Mouse (Mus musculus) hindbrain, embryonic 16.5 days (tissue): ENCODE measurements around the gene Mcam. TPM values are rescaled to one million over a fixed set of nuclear protein-coding genes. Genes with fewer than 3 reads are reported as not detected.

Experiments used
- ATAC-seq: fragments of 200-750 bp; cut with Nextera tagmentation; 2 replicates; pipeline ENCODE4 v1.8.0; 2017; ENCODE audit warnings: moderate TSS enrichment, moderate library complexity
- H3K27ac ChIP-seq: fragments of 300-500 bp; sonication (generic); 2 replicates; pipeline ENCODE4 v1.5.1; 2014; ENCODE audit warnings: low read depth, mild to moderate bottlenecking, control low read depth, low read length, moderate library complexity
- H3K27me3 ChIP-seq: fragments of 300-500 bp; sonication (generic); replicated peaks from 2 replicates; pipeline ENCODE4 v1.6.1; 2014; ENCODE audit warnings: low read length; ENCODE audit not compliant: control insufficient read depth, insufficient read depth
- H3K36me3 ChIP-seq: fragments of 300-500 bp; sonication (generic); 2 replicates; pipeline ENCODE4 v1.6.1; 2014; ENCODE audit warnings: mild to moderate bottlenecking, low read length, moderate library complexity, mixed read lengths; ENCODE audit not compliant: control insufficient read depth, insufficient read depth
- H3K4me1 ChIP-seq: fragments of 300-500 bp; sonication (generic); 2 replicates; pipeline ENCODE4 v1.6.1; 2014; ENCODE audit warnings: low read depth, low read length; ENCODE audit not compliant: control insufficient read depth, insufficient read depth
- H3K4me2 ChIP-seq: fragments of 300-500 bp; sonication (generic); 2 replicates; pipeline ENCODE4 v1.6.1; 2014; ENCODE audit warnings: mild to moderate bottlenecking, low read length, control low read depth, moderate library complexity
- H3K4me3 ChIP-seq: fragments of 300-500 bp; sonication (generic); 2 replicates; pipeline ENCODE4 v1.5.1; 2014; ENCODE audit warnings: mild to moderate bottlenecking, low read length, control low read depth, moderate library complexity
- H3K9ac ChIP-seq: fragments of 300-500 bp; sonication (generic); 2 replicates; pipeline ENCODE4 v1.6.1; 2014; ENCODE audit warnings: low read depth, mild to moderate bottlenecking, control low read depth, low read length, moderate library complexity
- H3K9me3 ChIP-seq: fragments of 300-500 bp; sonication (generic); 2 replicates; pipeline ENCODE4 v1.6.1; 2014; ENCODE audit warnings: mild to moderate bottlenecking, low read length, moderate library complexity; ENCODE audit not compliant: control insufficient read depth
- WGBS: fragments of 180-500 bp; shearing (Covaris S2); extraction: QIAGEN DNeasy Blood & Tissue Kit; methylation state at CpG from one replicate; pipeline ENCODE4 v1.1.7; 2014; 5-methylcytosine and 5-hydroxymethylcytosine counted together
- polyA plus RNA-seq: library from polyadenylated mRNA; unstranded; fragments of >200 nt; fragmentation: Nextera tagmentation; extraction: Ambion mirVana; gene quantifications from 2 replicates; pipeline ENCODE4 v1.2.1, GENCODE M21; 2015

Gene Mcam
- polyA plus RNA-seq, 1 experiment from 2014 or later = 12.3 TPM

GRCm38 (mm10) chr9:44130034-44130433 lies 4.2 kb upstream of the Mcam start:
- Histone ChIP-seq H3K9me3 (no peaks in the 10 kb centered on the region), H3K4me2 (peak overlapping the region; percentile 61), H3K9ac (peak overlapping the region; percentile 57), H3K4me1 (peaks cover 33% of the 10 kb centered on the region), H3K27ac (peak overlapping the region; percentile 14; the same call in 1 of the 2 replicates), H3K36me3 (no peaks in the 10 kb centered on the region), H3K27me3 (peaks cover 19% of the 10 kb centered on the region), H3K4me3 (peak overlapping the region; percentile 34)
- WGBS = 0% methylated on average over 27 of the region's 27 CpGs
- ATAC-seq = no peak

GRCm38 (mm10) chr9:44130581-44131275 lies 3.5 kb upstream of the Mcam start:
- Histone ChIP-seq H3K4me1 (peaks cover 40% of the 10 kb centered on the region), H3K9me3 (no peaks in the 10 kb centered on the region), H3K4me2 (peak overlapping the region; percentile 61), H3K9ac (peak overlapping the region; percentile 57), H3K27ac (no peak overlapping the region), H3K27me3 (peaks cover 22% of the 10 kb centered on the region), H3K4me3 (no peak overlapping the region; the same call in 1 of the 2 replicates), H3K36me3 (no peaks in the 10 kb centered on the region)
- WGBS = 16% methylated on average over 19 of the region's 19 CpGs
- ATAC-seq = no peak

GRCm38 (mm10) chr9:44131276-44131590 lies 3.0 kb upstream of the Mcam start:
- Histone ChIP-seq H3K9me3 (no peaks in the 10 kb centered on the region), H3K27ac (no peak overlapping the region), H3K36me3 (no peaks in the 10 kb centered on the region), H3K4me2 (no peak overlapping the region), H3K4me3 (no peak overlapping the region), H3K4me1 (peaks cover 42% of the 10 kb centered on the region), H3K27me3 (peaks cover 25% of the 10 kb centered on the region), H3K9ac (no peak overlapping the region)
- 44% methylated on average over 7 of the region's 7 CpGs for WGBS
- ATAC-seq = no peak

DNA sequence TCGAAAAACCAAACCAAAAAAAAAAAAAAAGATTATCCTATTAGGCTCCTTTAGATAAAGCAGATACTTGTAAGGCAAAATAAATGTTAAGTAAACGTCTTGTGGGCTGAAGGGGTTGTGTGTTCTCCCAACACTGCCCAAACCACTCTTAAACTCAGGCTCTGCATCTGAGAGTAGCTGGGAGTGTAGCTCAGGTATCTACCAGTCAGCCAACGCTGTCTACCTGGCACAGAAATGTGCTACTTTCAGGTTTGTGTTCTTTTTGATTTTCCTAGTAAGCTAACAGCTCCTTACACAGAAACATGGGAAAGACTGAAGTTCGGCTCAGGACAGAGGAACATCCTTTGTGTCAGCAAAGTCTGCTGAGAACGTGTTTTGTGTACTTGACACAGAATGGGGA lies 2.1 kb upstream of the Mcam start:
- WGBS = 70% methylated on average over 5 of the region's 5 CpGs
- Histone ChIP-seq H3K27ac (no peak overlapping the region), H3K27me3 (peaks cover 28% of the 10 kb centered on the region), H3K4me1 (peaks cover 39% of the 10 kb centered on the region), H3K36me3 (no peaks in the 10 kb centered on the region), H3K9ac (no peak overlapping the region), H3K9me3 (no peaks in the 10 kb centered on the region), H3K4me2 (no peak overlapping the region), H3K4me3 (no peak overlapping the region)
- ATAC-seq = no peak

DNA sequence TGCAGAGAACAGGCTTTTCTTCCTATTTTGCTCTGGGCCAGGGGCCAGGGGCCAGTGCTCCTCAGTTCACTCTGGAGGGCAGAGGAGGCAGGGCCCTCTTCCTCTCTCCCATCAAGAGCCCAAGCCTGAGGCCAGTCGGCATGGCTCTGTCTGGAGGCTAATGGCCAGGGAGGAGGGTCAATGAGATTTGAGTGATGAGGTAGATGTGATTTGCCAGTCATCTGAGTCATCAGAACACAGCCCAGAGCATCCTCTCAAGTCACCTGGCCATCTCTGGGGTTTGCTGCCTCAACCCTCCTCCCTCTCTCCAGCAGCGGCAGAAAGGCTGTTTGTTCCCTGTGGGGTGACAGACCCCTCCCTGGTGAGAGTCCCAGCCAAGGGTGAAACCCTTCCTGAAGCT lies 982 bp upstream of the Mcam start:
- H3K4me3 ChIP-seq = no peak overlapping the region
- H3K27ac ChIP-seq = no peak overlapping the region
- no peaks in the 10 kb centered on the region for H3K9me3 ChIP-seq
- H3K36me3 ChIP-seq = no peaks in the 10 kb centered on the region
- H3K4me1 ChIP-seq = peaks cover 39% of the 10 kb centered on the region
- 15% methylated on average over 2 of the region's 2 CpGs for WGBS
- H3K9ac ChIP-seq = no peak overlapping the region
- no peak for ATAC-seq
- peaks cover 28% of the 10 kb centered on the region for H3K27me3 ChIP-seq
- H3K4me2 ChIP-seq = no peak overlapping the region; the same call in 1 of the 2 replicates

- peaks cover 28% of the 10 kb centered on the region for H3K27me3 ChIP-seq
- WGBS = 2% methylated on average over 35 of the region's 49 CpGs
- H3K4me2 ChIP-seq = peak overlapping the region; percentile 88
- peak overlapping the region; percentile 47 for H3K4me3 ChIP-seq
- H3K4me1 ChIP-seq = peaks cover 36% of the 10 kb centered on the region
- H3K9me3 ChIP-seq = no peaks in the 10 kb centered on the region
- no peaks in the 10 kb centered on the region for H3K36me3 ChIP-seq
- H3K27ac ChIP-seq = peak overlapping the region; percentile 46
- peak overlapping the region; percentile 61 for H3K9ac ChIP-seq
- ATAC-seq = peak; percentile 18
These were observed 822 bp downstream of the Mcam start for GRCm38 (mm10) chr9:44134851-44135730.

GRCm38 (mm10) chr9:44135731-44136411 lies 1.6 kb downstream of the Mcam start:
- Histone ChIP-seq H3K4me1 (peaks cover 30% of the 10 kb centered on the region), H3K4me3 (peak overlapping the region; percentile 47), H3K4me2 (peak overlapping the region; percentile 88), H3K27me3 (peaks cover 28% of the 10 kb centered on the region), H3K27ac (peak overlapping the region; percentile 46), H3K9me3 (no peaks in the 10 kb centered on the region), H3K36me3 (no peaks in the 10 kb centered on the region), H3K9ac (no peak overlapping the region)
- 43% methylated on average over 7 of the region's 7 CpGs for WGBS
- ATAC-seq = no peak

GRCm38 (mm10) chr9:44137846-44138245 lies 3.6 kb downstream of the Mcam start:
- no peak overlapping the region for H3K4me3 ChIP-seq
- WGBS = 74% methylated on average over 4 of the region's 4 CpGs
- H3K27me3 ChIP-seq = peaks cover 21% of the 10 kb centered on the region
- H3K36me3 ChIP-seq = no peaks in the 10 kb centered on the region; the same call in 1 of the 2 replicates
- no peaks in the 10 kb centered on the region for H3K9me3 ChIP-seq
- H3K4me2 ChIP-seq = no peak overlapping the region
- H3K9ac ChIP-seq = no peak overlapping the region
- H3K27ac ChIP-seq = no peak overlapping the region
- no peak for ATAC-seq
- H3K4me1 ChIP-seq = peaks cover 30% of the 10 kb centered on the region

DNA sequence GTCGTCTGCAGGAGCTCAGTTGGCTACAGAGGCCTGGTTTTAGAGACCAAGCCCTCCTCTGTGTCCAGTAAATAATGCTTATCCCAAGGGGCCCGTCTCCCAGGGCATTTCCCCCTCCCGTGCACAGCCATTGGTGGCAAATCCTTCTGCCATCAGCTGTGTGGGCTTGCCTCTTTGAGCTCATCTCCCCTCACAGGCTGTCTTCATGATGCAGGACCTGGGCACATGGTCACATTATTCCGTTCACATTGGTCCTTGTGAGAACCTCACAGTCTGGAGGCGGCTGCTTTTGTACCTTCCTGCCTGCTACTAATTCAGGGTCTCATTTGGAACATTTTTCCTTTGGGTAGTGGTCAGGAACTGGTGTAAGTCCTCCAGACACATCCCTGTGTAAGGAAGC lies 7.7 kb downstream of the Mcam start:
- H3K27me3 ChIP-seq = no peaks in the 10 kb centered on the region
- no peaks in the 10 kb centered on the region for H3K9me3 ChIP-seq
- WGBS = 78% methylated on average over 5 of the region's 5 CpGs
- H3K36me3 ChIP-seq = peaks cover 9% of the 10 kb centered on the region
- no peak overlapping the region for H3K27ac ChIP-seq
- H3K4me1 ChIP-seq = no peaks in the 10 kb centered on the region
- H3K9ac ChIP-seq = no peak overlapping the region
- no peak for ATAC-seq
- H3K4me2 ChIP-seq = no peak overlapping the region
- no peak overlapping the region for H3K4me3 ChIP-seq
